Mouse (Mus musculus) hematopoietic stem cell, adult 5-6 weeks (primary cell): ENCODE data around the gene Atp6v1b1. TPM values are rescaled to one million over a fixed set of nuclear protein-coding genes. Genes with fewer than 3 reads are reported as not detected.

Experiments used
- ATAC-seq, 2 experiments: fragments of 125-278 bp in 1 of 2; replicated peaks in 1 of 2; 2 replicates each; pipeline ENCODE4 v1.8.0; 2016 to 2017; ENCODE audit warnings: inconsistent platforms in 2 of 2, mild to moderate bottlenecking in 2 of 2, moderate number of reproducible peaks in 2 of 2, low read depth in 1 of 2, moderate TSS enrichment in 1 of 2; ENCODE audit not compliant: low FRiP score in 2 of 2, poor library complexity in 2 of 2, severe bottlenecking in 2 of 2, insufficient read depth in 1 of 2, low TSS enrichment in 1 of 2
- total RNA-seq: library from RNA; stranded (forward); fragments of 172-1452, 232-1000 nt; gene quantifications from 2 replicates; pipeline ENCODE4 v1.2.3, GENCODE M21; 2017

Gene Atp6v1b1
- total RNA-seq, 1 experiment from 2014 or later: not detected

DNA sequence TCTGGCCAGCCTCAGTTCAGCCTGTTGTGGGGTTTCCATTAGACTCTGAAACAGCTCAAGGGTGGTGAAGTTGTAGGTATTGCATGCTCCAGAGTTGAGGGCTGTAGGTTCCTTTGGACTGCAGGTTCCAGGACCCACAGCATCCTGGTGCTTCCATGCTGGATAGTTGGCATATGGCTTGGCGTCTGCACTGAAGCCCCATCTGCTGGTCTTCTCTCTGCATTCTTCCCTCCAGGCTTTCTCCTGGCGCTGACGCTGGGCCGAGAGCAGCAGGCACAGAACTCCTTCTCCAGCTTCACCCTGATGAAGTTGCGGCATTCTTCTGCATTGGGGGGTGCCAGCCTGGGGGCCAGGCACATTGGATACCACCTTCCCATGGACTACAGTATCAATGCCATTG is 59.2 kb downstream of the Atp6v1b1 start:
- ATAC-seq: no peak

DNA sequence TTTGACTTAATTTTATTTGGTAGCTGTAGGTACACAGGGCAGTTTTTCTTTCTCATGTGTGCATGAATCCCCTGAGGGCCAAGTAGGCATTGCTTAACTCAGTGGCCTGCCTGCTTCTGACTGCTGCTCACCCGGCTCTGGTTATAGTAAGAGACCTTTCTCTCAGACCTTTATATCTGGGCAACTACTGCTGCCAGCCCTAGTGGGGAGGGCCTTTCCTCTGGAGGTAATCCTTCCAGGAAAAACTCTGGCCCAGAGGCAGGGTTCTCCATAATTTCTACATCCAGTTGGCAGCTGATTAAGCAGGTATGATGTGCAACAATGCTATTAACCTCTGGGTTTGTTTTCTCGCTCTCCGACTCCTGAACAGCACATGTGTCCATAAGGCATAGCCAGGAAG is 60.1 kb downstream of the Atp6v1b1 start:
- no peak for ATAC-seq

Other genes with a start within 250 kb of the Atp6v1b1 start
- gene Dguok, start 236.0 kb upstream of the Atp6v1b1 start, total RNA-seq: 52.6 and 55.5 TPM in 2 replicates
- not detected in 2 replicates for gene Actg2, start 206.7 kb upstream of the Atp6v1b1 start, total RNA-seq
- 6.0 and 10.6 TPM in 2 replicates for gene Stambp, start 170.3 kb upstream of the Atp6v1b1 start, total RNA-seq
- gene Clec4f, start 86.8 kb upstream of the Atp6v1b1 start, total RNA-seq: not detected in 2 replicates
- not detected in 2 replicates for gene Cd207, start 65.1 kb upstream of the Atp6v1b1 start, total RNA-seq
- not detected in 2 replicates for gene Vax2, start 31.7 kb upstream of the Atp6v1b1 start, total RNA-seq
- gene Ankrd53, start 19.7 kb downstream of the Atp6v1b1 start, total RNA-seq: not detected in 2 replicates
- 22.6 and 23.0 TPM in 2 replicates for gene Tex261, start 32.8 kb downstream of the Atp6v1b1 start, total RNA-seq
- 9.1 and 18.4 TPM in 2 replicates for gene Nagk, start 52.0 kb downstream of the Atp6v1b1 start, total RNA-seq
- 24.9 and 35.6 TPM in 2 replicates for gene Paip2b, start 88.8 kb downstream of the Atp6v1b1 start, total RNA-seq
- 232 and 268 TPM in 2 replicates for gene Zfp638, start 124.1 kb downstream of the Atp6v1b1 start, total RNA-seq